Mouse (Mus musculus) embryonic fibroblast, embryonic 13.5 days (primary cell): ENCODE measurements around the gene Atg16l2.

ENCODE experiments used
- CTCF ChIP-seq: IDR thresholded peaks from 2 replicates; pipeline ENCODE4 v1.5.1; 2011; ENCODE audit warnings: mild to moderate bottlenecking, control low read depth, low read length, moderate library complexity, borderline replicate concordance; ENCODE audit not compliant: insufficient read depth
- POLR2A ChIP-seq: IDR thresholded peaks from 2 replicates; pipeline ENCODE4 v1.6.1; 2011; ENCODE audit warnings: low read depth, mild to moderate bottlenecking, control low read depth, low read length, moderate library complexity

DNA sequence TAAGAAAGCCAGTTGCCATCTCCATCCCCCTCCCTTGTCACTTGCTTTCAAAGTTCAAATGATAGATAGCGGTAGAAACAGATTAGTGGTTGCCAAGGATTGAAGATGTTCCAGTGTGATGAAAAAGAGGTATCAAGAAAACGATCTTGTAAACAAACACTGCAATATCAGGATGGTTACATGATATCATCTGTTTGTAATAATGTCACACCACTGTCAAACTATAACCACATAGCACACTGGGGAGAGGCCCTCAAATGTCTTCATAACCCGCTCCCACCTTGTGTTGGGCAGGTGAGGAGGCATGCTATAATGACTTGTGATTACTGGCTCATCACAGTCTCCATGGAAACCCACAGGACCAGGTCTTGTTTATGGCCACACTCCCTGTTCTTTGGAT lies 3.7 kb downstream of the Atg16l2 start:
- TF ChIP-seq CTCF: no peak
- no peak for TF ChIP-seq POLR2A
